Mouse (Mus musculus): ENCODE measurements around the gene Ikzf3.

The Ikzf3 gene

DNA sequence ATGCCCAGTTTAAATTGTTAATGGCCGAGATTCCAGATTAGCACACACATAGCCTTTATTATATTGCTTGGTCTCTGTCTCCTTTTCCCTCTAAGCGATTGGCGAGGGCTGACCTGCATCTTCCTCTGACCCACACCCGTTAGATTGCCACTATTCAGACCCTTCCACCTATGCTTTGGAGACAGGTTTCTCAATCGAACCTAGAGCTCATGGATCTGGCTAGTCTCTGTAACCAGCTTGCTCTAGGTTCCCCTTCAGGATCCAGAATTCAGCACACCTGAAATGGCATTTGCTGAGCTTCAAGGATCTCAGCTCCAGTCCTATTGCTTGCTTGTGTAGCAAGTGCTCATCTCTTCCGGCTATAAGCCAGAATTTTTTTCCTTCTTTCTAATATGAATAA, 23.6 kb upstream of the Ikzf3 start:
- DNase-seq (ENCODE audit: inconsistent age in 2 of 2, low spot score in 1 of 2): no peak

DNA sequence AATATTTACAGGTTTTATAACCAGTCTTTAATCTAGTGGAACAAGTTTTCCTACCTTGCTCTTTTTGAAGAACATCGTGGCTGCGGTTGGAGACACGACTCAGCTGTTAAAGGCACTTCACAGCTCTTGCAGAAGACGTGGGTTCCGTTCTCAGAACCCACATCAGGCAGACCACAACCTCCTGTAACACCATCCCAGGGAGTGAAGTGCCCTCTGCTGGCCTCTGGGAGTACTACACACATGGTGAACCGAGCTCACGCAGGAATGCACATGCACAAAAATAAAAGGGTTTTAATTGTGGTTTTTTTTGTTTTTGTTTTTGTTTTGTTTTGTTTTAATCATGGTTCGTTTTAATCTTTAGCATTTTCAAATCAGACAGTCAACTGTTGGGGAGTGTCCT, 22.5 kb upstream of the Ikzf3 start:
- no peak for DNase-seq (ENCODE audit: inconsistent age in 2 of 2, low spot score in 1 of 2)

DNA sequence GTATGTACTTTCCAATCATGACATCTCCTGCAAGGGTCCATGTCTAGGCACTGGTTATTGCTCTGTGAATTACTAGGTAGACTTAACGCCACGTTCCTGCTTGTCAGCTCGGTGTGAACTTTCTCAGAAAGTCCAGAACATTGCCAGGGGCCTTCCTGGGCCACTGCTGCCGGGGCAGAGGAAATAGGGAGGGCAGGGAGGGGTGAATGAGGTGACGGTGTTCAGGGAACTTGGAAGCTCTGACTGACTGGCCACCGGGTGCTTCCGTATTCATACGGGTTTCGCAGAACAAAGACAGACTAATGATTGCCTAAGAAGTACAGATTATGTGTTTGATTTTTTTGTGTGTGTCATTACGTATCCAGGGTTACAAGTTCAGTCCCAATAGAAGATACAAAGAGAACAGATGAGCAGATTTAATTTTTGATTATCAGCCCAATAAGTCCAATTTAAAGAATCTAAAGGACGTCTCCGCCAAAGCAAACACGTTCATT, 18.1 kb upstream of the Ikzf3 start:
- no peak for DNase-seq (ENCODE audit: inconsistent age in 2 of 2, low spot score in 1 of 2)

DNA sequence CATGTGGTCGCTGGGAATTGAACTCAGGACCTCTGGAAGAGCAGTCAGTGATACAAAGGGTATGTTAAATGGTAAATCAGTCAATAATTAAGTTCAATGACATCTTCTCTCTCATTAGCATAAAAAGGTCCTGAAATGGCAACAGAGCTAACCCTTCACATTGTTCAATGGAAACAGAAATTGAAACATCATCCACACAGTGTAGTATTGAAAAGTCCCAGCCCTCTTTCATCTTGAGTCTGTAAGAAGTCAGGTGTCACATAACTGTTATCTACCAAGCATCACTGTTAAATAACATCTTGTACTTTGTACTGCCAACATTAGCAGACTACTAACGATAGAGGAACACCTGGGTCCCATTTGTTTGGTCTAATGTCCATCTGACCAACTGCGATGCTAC, 17.2 kb upstream of the Ikzf3 start:
- DNase-seq (ENCODE audit: inconsistent age in 2 of 2, low spot score in 1 of 2): no peak

DNA sequence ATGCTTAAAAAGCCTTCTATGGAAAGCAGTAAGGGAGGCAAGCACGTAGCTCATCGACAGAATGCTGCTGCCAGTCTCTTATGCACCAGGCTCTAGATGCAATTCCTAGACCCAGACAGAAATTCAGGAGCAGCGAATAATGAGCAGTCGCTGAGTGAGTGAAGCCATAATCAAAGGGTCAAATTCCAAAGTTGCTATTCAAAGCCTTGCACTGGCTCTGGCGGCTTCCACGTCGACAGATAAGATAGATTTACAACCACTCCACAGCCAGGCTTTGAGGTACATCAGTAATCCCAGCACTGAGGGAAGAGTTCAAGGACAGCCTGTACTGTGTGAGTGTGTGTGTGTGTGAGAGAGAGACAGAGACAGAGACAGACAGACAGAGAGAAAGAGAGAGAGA, 15.1 kb upstream of the Ikzf3 start:
- peak; percentile 69 to 75 for DNase-seq (ENCODE audit: inconsistent age in 2 of 2, low spot score in 1 of 2)

DNA sequence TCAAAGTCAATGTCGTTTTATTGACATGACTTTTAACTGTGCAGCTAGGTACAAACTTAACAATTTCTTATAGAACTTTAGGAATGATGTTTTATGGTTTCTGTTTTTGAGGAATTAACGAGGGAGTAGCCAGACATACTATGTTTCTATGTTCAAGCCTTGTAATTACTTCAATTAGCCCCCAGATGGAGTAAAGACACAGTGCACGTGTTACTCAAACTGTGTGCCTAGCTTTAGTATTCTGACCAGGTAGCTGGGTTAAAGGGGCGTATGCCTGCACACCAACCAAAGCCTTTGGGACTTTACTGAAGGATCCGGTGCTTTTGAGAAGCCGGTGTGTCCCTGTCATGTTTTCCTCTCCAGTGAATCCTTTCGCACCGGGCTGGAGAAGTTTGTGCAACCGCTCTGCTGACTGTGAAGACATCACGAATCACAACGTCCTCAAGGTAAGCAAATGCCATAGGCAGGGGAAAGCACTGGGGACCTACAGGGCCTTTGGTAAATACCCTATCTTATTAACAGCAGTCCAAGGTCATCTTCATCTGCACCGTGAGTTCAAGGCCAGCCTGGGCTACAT, 9.4 kb upstream of the Ikzf3 start:
- DNase-seq (ENCODE audit: inconsistent age in 2 of 2, low spot score in 1 of 2): peak; percentile 17 to 74

DNA sequence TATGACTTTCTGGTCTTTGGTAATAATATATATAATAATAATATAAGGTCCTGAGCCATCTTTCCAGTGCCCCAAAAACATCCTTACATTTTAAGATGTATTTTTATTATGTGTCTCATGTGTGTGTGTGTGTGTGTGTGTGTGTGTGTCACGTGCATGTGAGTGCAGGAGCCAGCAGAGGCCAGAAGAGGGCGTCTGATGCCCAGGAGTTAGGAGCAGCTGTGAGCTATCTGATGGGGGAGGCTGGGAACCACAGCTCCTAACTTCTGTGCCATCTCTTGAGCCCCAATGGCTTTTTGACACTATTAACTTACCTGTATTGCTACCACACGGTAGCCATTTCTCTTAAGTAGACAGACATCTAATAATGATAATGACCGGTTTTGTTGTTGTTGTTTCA, 8.1 kb upstream of the Ikzf3 start:
- no peak for DNase-seq (ENCODE audit: inconsistent age in 2 of 2, low spot score in 1 of 2)

DNA sequence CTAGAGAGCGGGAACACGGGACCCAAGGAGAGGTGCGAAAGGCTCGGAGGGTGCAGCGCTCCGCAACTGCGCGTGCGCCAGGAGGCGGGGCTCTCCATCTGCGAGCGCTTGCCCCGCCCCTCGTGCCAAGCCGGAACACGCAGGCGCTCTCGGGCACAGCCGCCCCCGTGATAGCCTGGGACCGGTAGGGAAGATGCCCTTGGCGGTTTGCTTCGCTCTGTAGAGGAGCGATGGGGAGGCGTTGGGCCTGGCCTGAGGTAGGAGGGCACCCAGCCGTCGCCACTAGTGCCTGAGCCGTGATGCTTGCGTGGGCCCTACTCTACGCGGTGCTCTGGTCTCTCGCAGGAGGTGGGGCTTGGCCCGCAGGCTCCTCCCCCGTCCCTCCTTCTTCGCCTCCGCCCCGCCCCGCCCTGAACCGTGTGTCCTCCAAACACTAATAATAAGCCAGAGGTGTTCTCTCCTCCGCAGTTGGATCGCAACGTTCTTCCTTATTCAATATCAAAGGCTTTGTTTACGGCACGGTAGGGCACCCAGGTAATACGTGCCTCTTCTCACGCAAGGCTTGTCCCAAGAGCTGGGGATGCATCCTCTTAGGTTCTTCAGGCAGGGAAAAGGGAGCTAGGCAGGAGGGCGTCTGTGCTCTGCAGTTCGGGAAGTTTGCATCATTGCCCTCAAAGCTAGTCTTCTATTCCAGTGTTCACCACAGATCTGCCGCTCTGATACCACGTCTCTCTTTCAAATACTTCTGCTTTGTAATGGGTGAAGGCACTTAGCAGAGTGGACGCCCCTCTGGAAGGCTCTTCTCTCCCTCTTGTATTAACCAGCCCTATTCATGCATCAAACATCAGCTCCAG, 5.4 kb upstream of the Ikzf3 start, which contains the start of gene Zpbp2:
Gene Zpbp2, plus strand, starts transcription at position 123 of the 854 bp plus-strand sequence.
- DNase-seq (ENCODE audit: inconsistent age in 2 of 2, low spot score in 1 of 2): peak; percentile 93 to 98

DNA sequence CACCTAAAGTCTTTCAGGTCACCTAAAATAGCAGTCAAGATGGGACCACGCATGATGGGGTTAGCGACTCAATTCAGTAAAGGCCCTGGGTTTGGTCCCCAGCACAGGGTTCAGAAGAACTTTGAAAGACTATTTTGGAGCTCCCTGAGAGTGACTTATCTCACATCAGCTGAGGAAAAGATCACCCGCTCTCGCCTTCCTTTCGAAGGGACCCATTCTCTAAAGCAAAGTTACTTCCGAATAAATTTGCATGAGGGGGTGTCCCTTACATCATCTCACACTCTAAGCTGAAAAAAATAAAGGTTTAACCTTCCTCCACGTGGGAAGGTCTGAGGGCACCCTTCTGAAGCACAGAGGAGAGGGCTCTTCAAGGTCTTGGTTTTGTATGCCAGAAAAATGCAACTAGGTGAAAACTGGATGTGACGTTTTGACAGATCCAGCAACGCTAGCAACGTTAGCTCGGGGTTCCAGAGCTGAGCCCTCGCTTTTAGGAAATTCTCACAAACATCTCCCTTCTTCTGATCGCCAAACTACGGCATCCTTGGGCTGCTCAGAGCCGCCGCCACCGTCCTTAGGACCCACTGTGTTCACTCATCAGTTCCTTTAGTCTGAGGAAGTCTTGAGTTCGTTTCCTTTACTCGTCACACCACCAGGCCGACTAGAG, 4.6 kb upstream of the Ikzf3 start:
- no peak for DNase-seq (ENCODE audit: inconsistent age in 2 of 2, low spot score in 1 of 2)

DNA sequence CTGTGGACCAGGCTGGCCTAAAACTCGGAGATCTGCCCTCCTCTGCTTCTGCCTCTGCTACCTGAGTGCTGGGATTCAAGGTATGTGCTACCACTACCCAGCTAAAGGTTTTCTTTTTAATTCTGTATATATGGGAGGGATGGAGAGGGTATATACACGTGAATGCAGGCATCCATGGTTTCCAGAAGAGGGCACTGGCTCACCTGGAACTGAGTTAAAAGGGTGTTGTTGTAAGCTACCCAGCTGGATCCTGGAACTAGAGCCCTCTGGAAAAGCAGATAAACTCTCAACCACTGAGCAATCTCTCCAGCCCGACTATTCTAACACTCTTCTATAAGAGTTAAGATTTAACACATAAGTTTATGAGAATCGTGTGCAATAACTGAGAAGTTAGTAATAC, 3.5 kb upstream of the Ikzf3 start:
- no peak for DNase-seq (ENCODE audit: inconsistent age in 2 of 2, low spot score in 1 of 2)

DNA sequence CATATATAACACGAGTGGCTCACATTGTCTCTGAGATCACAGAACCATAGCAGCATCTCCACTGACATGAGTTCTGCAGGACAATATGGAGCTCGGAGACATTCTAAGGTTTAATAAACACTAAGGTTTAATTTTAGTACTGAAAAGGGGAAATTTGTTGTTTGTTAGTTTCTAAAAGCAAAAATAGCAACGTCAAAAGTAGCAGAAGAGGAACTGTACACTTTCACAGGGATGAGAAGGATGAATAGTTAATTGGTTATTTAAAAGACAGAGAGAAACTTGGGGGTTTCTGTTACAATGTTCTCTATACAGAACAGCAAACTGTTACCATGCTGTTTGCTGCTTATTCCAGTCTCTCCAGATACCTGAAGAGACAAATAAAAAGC, 1.5 kb upstream of the Ikzf3 start:
- DNase-seq (ENCODE audit: inconsistent age in 2 of 2, low spot score in 1 of 2): no peak

DNA sequence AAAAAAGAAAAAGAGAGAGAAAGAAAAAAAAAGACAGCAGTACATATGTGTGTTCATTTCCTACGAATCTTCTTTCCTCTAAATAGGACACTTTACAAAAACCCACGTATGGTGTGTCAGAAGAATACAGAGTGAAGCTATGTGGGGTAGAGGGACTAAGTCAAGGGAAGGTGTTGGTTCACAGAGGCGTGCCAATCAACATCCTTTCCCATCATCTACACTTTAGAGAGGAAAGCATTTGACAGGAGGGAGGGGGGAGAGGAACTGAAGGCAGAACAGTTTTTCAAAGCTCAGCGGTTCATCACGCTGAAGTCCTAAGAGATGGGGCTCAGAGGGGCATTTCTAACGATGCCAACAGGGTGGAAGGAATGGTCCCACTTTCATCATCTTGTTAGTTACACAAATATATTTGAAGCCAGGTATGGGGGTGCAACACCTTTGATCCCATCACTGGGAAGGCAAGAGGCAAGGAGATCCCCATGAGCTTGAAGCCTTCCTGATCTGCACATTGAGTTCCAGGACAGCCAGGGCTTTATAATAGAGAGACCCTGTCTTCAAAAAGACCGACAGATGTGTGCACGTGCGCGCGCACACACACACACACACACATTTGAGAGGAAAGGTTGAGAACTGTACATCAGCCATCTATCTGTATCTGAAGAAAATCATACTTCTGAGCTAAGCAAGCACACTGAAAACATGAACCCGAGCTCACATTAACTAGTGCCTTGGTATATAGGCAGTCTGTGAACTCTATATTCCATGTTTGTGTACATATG, 887 bp upstream of the Ikzf3 start:
- no peak for DNase-seq (ENCODE audit: inconsistent age in 2 of 2, low spot score in 1 of 2)

DNA sequence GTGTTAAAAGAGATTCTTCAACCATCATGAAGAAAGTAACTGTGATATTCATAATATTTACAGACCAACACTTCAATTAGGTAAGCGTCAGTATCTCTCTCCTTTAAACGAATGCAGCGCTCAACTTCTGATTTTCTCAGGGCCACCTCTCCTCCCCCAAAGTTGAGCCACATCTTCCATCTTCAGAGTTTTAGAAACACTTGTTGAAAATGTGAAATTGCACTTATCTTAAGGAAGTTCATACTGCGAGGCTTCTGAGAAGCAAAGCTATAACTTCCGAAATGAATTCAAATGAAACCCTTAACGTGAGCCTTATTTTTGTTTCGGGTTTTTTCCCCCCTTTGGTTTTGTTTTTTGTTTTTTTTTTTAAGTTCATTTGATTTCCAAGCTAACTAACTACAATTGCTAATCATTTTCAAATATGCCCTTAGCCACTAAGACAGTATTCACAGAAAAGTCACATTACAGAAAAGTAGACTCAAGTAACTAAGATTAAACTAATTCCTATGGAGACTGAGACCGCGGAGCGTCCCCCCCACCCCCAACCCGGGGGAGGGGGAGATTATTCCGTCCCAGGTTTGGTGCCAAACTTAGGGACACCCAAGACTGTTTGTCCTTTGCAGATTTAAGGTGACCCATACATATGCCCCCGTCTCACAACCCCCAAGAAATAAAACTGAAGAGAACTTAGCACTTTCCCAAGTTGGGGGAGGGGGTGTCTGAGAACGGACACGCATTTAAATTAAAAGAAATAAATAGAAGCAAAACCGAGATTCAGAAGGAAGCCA, 747 bp downstream of the Ikzf3 start:
- DNase-seq (ENCODE audit: inconsistent age in 2 of 2, low spot score in 1 of 2): no peak

DNA sequence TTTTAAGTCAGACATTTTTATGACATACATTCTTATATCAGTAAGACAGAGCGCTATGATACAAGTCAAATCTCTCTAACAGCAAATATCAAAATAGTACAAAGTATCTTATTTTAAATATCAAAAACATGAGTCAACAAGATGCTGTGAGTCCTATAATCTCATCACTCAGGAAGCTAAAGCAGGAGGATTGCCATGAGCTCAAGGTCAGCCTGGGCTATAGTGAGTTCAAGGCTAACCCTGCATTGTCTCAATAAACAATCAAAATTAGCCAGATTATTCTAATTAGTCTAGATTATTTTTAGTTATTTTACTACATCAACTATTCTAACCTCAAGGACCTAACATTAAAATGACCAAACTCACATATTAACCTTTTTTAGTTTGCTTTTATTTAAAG, 2.4 kb downstream of the Ikzf3 start:
- no peak for DNase-seq (ENCODE audit: inconsistent age in 2 of 2, low spot score in 1 of 2)

DNA sequence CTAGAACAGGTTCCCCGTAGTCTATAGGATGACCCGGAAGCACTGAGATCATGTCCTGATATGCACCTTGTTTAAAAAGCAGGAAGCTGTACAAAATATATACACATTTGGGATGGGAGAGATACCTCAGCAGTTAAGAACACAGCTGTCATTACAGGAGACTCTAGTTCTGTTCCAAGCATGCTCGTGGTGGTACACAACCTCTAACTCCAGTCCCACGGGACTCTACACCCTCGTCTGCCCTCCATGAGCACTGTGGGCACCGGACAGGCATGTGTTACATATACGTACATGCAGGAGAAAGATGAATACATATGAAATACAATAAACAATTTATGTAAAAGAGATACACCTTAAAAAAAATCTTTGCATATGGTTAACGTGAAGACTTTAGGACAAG, 3.3 kb downstream of the Ikzf3 start:
- DNase-seq (ENCODE audit: inconsistent age in 2 of 2, low spot score in 1 of 2): no peak

DNA sequence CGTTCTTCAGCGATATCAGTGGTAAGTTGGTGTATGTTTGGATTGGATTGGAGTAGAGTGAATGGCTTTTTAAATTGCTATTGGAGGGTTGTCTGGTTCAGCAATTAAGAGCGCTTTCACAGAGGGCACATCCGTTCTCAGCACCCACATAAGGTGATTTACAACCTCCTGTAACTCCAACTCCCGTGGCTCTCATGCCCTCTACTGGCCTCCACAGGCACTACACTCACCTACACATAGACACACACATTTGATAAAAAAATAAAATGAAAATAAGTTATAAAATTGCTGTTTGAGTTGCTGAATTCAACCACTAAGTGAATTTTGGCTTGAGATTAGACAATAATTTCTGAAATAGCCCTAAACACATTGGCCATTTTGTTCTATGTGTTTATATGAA, 5.5 kb downstream of the Ikzf3 start:
- no peak for DNase-seq (ENCODE audit: inconsistent age in 2 of 2, low spot score in 1 of 2)

DNA sequence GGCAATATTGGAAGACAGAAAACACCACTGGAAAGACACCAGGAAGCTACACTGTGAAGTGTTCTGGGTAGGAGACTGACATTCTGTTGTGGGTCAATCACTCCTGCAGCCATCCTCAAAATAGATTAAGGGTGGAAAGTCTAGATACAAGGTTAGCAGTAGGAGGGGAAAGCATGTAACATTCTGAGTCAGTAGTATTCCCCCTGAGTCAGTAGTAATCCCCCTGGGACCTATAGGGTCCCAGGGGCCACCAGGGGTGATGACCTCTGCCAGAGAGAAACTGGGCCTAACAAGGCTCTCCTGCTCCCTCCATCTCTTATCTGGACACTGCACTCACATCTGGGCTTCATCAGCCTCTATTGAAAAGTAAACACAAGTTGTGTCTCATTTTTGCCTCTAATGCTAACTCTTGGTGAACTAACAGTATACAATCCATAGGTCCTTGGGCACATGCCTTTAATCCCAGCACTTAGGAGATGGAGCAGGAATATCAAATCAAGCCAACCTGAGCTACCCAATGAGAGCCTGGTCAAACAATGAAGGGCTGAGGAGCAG, 8.3 kb downstream of the Ikzf3 start:
- no peak for DNase-seq (ENCODE audit: inconsistent age in 2 of 2, low spot score in 1 of 2)

DNA sequence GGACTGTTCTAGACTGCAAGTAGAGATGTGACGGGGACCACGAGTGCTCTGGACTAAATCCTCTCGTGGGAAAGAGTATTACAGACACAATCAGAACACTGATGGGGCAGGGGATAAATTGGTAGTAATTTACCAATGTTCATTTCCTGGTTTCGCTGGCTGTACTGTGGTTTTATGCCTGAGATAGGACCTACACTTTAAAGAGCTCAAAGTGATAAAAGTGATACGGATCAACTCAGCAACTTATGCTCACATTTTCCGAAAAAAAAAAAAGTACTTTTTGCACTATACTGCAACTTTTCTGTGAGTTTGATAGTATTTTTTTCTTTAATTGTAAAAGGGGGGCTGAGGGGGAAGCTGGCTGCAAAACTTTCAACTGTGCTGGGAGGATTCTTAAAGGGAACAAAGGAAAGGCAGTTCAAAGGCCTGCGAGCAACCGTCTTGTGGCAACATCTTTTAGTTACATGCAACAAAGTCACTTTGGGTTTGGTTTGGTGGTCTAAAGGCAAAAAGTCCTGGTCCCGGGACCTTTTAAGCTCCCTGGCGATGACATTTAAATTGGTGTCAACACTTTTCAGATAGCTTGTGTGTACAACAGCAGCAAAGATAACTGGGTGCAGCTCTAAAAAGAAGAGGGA, 18.9 kb downstream of the Ikzf3 start:
- no peak for DNase-seq (ENCODE audit: inconsistent age in 2 of 2, low spot score in 1 of 2)

DNA sequence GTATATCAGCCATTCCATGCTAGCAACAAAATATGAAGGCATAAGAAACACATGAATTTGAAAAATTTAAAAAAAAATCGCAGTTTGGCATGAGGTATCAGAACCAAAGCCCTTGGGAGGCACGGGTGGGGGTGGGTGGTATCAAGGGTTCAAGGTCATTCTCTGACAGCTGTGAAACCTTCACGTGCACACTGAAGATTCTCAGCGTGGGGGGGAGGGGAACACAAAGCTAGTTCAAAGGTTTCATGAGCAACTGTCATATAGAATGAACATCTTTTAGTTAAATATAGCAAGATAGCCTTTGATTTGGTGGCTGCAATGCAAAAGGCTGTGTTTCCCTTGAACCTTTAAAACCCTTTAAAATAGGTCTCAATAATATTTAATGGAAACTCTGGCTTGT, 20.7 kb downstream of the Ikzf3 start:
- DNase-seq (ENCODE audit: inconsistent age in 2 of 2, low spot score in 1 of 2): no peak

DNA sequence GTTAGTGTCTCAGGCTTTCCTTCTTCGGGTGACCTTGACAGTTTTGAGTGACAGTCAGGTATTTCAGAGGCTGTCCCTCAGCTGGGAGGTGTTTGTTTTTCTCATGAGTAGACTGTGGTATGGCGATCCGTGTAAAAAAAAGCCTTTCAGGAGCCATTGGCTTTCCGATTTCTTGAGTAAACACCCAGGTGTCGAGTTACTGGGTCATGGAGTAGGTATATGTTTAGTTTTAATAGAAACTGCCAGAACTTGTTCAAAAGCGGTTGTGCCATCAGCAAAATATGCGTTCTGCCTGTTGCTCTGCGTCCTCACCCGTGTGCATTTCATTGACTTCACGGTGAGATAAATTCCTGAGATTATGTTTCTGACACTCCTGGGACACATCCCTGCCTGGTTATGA, 25.4 kb downstream of the Ikzf3 start:
- DNase-seq (ENCODE audit: inconsistent age in 2 of 2, low spot score in 1 of 2): no peak

All from adrenal gland, adult (tissue).